Mouse (Mus musculus): ENCODE measurements around the gene A2m.

Gene A2m

DNA sequence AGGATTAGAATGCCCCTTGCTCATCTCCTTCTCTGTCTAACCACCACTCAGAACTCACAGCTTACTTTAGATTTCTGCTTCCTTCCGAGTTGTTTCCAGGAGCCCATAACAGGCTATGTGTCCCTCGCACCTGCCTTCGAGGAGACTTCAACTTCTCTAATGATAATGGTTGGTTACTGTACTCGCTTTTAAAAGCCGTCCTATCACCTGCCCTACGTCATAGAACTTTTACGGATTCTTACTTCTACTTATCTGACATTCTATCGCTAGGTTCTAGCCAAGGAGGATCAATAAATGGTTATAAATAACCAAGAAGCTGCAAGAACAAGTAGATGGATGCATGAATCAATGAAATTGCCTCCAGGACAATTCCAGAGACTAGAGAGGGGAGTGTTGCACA lies at the start of gene A2m:
Gene A2m (plus strand): TSS at position 301 of the 400 bp plus-strand sequence.
- no peak for DNase-seq

DNA sequence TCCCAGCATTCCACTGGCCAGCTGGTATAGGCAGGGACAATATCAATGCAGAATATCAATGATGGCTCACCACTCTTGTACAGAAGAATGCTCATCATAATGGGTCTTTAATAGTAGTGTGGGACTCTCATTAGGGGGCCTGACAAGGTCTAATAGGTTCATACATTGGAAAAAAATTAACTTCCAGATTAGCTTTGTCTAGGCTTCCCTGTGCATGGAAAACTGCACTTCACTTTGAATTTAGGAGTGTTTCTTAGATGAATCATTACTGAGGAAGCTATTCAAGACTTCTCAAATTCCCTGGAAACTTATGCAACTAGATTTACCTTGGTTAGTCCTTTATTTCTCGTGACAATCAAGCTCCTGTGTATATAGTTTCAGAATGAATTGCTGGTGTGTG lies 45.0 kb upstream of the A2m start:
- DNase-seq = no peak

DNA sequence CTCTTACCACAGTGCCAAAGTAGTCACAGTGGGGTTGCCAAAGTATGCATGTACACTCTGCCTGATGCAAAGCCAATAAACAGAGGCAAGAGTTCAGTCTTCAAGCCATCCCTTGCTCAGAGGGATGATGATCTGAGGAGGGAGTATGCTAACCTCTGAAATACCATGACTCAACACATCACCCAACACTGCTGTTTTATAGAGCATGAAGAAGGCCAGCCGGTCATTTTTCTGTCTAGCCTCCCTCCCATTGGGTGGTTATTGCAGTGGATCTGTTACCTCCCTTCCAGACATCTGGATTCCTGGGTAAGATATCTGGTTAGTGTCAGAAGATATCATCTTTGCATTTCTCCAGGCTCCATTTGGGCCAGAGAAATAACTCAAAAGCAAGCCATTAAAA lies 34.2 kb upstream of the A2m start:
- DNase-seq = no peak

DNA sequence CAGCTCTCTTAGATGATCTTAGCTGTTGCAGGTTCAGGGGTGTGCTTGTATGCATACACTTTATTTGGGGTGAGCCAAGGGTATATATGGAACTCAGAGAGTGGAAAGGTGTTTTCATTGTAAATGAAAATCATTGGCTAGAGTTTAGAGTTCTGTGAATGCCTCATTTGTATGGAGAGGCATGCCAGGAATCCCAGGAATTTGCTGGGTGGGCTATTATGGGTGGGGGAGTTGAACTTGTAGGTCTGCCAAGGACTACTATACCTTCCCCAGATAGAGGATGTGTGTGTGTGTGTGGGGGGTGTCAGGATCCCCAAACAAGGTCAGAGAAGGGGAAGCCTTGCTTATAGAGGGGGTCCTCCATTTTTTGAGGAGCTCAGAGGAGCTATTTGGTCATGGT lies 27.3 kb upstream of the A2m start:
- DNase-seq = no peak

DNA sequence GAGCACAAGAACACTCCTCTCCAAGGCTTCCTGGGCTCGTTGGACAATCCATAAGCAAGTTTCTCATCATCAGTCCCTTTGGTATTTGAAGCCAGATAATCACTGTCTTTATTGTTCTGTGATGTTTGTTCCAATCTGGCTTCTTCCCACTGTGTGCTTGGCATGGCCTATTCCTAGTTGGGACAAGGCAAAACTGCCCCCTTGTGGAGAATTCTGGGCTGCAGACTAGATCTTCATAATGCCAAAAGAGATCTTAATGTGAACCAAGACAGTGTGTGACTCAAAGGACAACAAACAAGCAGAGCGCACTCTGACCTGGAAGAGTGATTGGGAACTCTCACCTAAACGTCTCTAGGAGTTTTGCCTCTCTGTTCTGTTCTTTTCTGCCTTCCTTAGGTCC lies 23.4 kb upstream of the A2m start:
- DNase-seq = no peak

DNA sequence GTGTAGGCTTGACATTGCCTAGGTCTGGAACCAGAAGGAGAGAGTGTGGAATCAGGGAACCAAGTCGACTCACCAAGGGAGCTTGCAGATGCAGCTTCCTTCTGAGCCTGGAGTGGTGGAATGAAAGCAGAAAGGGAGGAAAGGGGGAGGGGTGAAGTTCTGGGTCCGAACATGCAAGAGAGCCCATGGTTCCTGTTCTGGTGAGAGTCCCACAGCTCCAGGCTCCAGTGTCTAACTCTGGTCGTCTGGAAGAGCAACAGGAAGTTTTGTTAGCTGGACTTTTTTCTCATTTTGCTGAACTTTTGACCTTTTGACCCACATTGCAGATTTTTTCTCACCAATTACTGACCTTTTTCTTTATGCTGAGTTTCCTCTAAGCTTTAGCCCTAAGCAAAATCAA lies 17.7 kb upstream of the A2m start:
- no peak for DNase-seq

DNA sequence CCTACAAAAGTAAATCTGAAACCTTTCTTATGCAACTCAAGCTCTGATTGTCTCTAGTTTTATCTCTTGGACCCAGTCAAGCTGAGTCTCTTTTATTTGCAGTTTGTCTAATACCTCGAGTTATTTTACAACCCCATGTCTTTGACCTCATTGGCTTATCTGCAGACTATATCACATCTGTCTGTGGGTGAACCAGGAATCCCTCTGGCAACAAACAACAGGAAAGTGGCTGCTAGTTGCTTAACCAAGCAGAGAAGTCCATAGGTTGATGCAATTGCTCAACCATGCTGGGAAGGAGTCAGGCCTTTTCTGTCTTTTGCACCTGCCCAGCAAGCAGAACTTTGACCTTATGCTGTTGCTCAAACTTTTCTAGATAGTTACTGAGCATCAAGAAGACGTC lies 12.7 kb upstream of the A2m start:
- DNase-seq = no peak

DNA sequence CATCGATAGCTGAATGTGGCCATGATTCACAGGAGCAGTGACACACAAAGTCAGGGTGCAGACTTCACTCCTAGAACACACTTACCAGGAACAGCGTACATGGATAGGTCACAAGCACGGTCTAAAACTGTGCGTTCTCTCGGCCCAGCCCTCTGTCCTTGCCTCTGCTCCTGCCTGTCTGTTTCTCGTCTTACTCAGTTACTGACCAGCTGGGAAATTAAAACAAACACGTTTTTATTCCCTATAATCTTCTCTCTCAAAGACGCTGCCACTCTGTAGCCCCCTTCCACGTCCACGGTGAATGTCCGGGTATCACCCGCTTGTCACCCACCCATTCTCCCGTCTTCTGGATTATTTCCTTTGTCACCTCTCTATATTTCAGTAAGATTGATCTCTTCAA lies 656 bp upstream of the A2m start:
- no peak for DNase-seq

DNA sequence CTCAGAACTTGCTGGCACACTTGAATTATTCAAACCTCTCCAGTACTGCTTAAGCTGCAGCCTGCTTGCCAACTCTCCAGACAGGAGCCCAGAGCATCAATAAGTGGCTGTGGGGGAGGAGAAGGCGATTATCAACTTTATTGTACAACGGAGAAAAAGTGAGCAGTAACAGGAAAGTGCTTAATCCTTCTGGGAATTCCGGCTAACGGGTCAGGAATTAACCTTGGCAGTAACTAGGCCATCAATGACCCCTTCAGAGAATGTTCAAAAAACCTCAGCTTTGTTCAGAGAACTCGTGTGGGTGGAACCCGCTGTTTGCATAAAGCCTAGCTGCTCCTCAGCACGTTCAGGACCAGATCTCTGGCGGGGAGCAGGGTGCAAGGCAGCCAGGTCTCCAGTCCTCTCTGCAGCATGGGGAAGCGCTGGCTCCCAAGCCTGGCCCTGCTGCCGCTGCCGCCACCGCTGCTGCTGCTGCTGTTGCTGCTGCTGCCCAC lies 749 bp downstream of the A2m start:
- DNase-seq = no peak

DNA sequence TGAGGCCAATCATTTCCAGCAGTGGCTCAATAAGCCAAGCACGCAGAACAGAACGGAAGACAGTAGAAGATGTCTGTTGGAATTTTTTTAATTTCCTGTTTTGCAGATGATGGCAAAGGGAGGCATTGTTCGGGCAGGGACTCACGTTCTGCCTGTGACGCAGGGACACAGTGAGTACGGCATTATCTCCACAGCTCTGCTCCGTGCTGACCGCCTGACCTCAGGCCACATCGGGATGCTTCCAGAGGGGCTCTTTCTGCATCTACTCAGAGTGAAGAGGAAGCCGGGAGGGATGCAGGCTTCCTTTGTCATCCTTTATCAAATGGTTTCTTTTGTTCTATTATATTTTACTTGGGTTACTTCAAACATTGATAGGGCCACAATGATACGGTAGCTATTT lies 13.3 kb downstream of the A2m start:
- DNase-seq = no peak
